Mouse (Mus musculus): Measurements from ENCODE around the gene Gpr27. TPM values are rescaled to one million over a fixed set of nuclear protein-coding genes. Genes with fewer than 3 reads are reported as not detected.
A peak's percentile ranks its signal among the peaks of the same experiment; 100 is the strongest.

The Gpr27 gene
- polyA plus RNA-seq, 1 experiment: 3.1 TPM

DNA sequence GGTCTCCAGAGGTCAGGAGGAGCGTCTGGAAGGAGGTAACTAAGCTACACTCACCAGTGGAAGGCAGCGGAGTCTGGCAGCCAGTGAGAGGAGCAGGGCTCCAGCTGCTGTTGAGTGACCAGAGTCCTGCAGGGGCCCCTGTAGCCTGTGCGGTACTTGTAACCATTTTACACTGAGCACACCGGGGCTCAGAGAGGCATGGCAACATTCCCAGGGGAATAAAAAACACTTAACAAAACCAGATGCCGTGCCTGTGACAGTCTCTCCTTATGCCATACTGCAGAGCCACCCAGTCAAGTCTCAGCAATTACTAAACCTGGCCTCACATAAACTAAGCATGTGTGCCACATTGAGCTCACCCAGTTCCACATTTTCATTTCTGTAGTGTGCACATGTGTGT is 38.1 kb upstream of the Gpr27 start:
- H3K27me3 ChIP-seq (ENCODE audit: control insufficient read depth, insufficient read depth, low read length): no peaks in the 10 kb centered on the region
- WGBS: 66% methylated on average over 5 of the region's 5 CpGs
- no peak overlapping the region for H3K27ac ChIP-seq (ENCODE audit: insufficient read depth, low read depth, low read length)
- TF ChIP-seq CTCF (IDR thresholded peaks at IDR 0.05; ENCODE audit: extremely low read depth, insufficient read length, insufficient replicate concordance, low read depth, low read length) (no peak), POLR2A (IDR thresholded peaks at IDR 0.05; ENCODE audit: low read depth, low read length) (no peak)
- no peaks in the 10 kb centered on the region for H3K36me3 ChIP-seq (ENCODE audit: control insufficient read depth, insufficient read depth, low read length)
- no peak overlapping the region for H3K4me3 ChIP-seq (ENCODE audit: low read depth, low read length)
- H3K4me1 ChIP-seq (ENCODE audit: control insufficient read depth, insufficient read depth, insufficient read length, low read length): no peaks in the 10 kb centered on the region; the same call in 1 of the 2 replicates

DNA sequence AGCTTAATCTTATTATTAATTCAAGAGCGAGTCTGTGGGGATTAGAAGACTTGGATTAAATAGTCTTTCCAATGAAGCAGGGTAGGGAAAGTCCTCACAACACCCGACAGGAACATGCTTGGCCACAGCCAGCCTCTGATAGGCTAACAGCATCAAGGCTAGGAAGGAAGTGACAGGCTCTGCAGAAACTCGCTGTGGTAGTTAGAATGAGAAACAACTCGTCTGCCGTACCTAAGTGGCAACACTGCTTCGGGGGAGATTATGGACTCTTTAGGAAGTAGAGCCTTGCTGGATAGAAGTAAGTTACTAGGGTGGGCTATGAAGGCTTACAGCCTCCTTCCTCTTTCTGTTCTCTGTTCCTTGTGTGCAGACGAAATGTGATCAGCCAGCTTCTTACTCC is 37.0 kb upstream of the Gpr27 start:
- H3K36me3 ChIP-seq (ENCODE audit: control insufficient read depth, insufficient read depth, low read length): no peaks in the 10 kb centered on the region
- no peak overlapping the region for H3K27ac ChIP-seq (ENCODE audit: insufficient read depth, low read depth, low read length)
- TF ChIP-seq CTCF (IDR thresholded peaks at IDR 0.05; ENCODE audit: extremely low read depth, insufficient read length, insufficient replicate concordance, low read depth, low read length) (no peak), POLR2A (IDR thresholded peaks at IDR 0.05; ENCODE audit: low read depth, low read length) (no peak)
- H3K4me3 ChIP-seq (ENCODE audit: low read depth, low read length): no peak overlapping the region
- WGBS: 57% methylated on average over 7 of the region's 7 CpGs
- no peaks in the 10 kb centered on the region; the same call in 1 of the 2 replicates for H3K4me1 ChIP-seq (ENCODE audit: control insufficient read depth, insufficient read depth, insufficient read length, low read length)
- H3K27me3 ChIP-seq (ENCODE audit: control insufficient read depth, insufficient read depth, low read length): no peaks in the 10 kb centered on the region

GRCm38 (mm10) chr6:99656088-99656487 is 36.4 kb upstream of the Gpr27 start:
- Histone ChIP-seq H3K27me3 (ENCODE audit: control insufficient read depth, insufficient read depth, low read length) (no peaks in the 10 kb centered on the region), H3K4me1 (ENCODE audit: control insufficient read depth, insufficient read depth, insufficient read length, low read length) (no peaks in the 10 kb centered on the region; the same call in 1 of the 2 replicates), H3K4me3 (ENCODE audit: low read depth, low read length) (no peak overlapping the region), H3K27ac (ENCODE audit: insufficient read depth, low read depth, low read length) (no peak overlapping the region), H3K36me3 (ENCODE audit: control insufficient read depth, insufficient read depth, low read length) (no peaks in the 10 kb centered on the region)
- TF ChIP-seq CTCF (IDR thresholded peaks at IDR 0.05; ENCODE audit: extremely low read depth, insufficient read length, insufficient replicate concordance, low read depth, low read length) (no peak), POLR2A (IDR thresholded peaks at IDR 0.05; ENCODE audit: low read depth, low read length) (no peak)
- WGBS: 83% methylated on average over 2 of the region's 2 CpGs

DNA sequence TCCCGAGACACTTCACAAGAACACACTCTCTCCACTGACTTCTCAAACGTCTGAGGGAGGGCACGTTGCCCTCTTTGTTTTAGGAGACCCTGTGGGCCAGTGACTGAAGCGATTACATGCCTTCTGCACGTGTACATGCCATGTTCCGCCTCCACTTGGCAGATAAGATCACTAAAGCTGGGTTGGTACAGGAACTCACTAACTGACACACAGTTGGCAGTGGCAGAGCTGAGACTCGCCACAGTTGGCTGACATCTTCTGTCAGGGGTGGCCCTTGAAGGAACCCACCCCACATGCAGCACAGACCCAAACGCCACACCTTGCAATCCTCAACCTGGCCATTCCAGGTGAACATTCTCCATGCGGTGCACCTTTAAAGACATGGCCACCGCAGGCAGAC is 33.9 kb upstream of the Gpr27 start:
- Histone ChIP-seq H3K36me3 (ENCODE audit: control insufficient read depth, insufficient read depth, low read length) (no peaks in the 10 kb centered on the region), H3K4me1 (ENCODE audit: control insufficient read depth, insufficient read depth, insufficient read length, low read length) (peaks cover 3% of the 10 kb centered on the region), H3K27me3 (ENCODE audit: control insufficient read depth, insufficient read depth, low read length) (no peaks in the 10 kb centered on the region), H3K4me3 (ENCODE audit: low read depth, low read length) (no peak overlapping the region), H3K27ac (ENCODE audit: insufficient read depth, low read depth, low read length) (no peak overlapping the region)
- TF ChIP-seq CTCF (IDR thresholded peaks at IDR 0.05; ENCODE audit: extremely low read depth, insufficient read length, insufficient replicate concordance, low read depth, low read length): no peak
- no peak for TF ChIP-seq POLR2A (IDR thresholded peaks at IDR 0.05; ENCODE audit: low read depth, low read length)
- 72% methylated on average over 10 of the region's 10 CpGs for WGBS

- Histone ChIP-seq H3K4me1 (ENCODE audit: control insufficient read depth, insufficient read depth, insufficient read length, low read length) (peaks cover 3% of the 10 kb centered on the region; the same call in 1 of the 2 replicates), H3K27ac (ENCODE audit: insufficient read depth, low read depth, low read length) (no peak overlapping the region), H3K4me3 (ENCODE audit: low read depth, low read length) (no peak overlapping the region), H3K36me3 (ENCODE audit: control insufficient read depth, insufficient read depth, low read length) (no peaks in the 10 kb centered on the region), H3K27me3 (ENCODE audit: control insufficient read depth, insufficient read depth, low read length) (no peaks in the 10 kb centered on the region)
- 59% methylated on average over 3 of the region's 3 CpGs for WGBS
- TF ChIP-seq POLR2A (IDR thresholded peaks at IDR 0.05; ENCODE audit: low read depth, low read length) (no peak), CTCF (IDR thresholded peaks at IDR 0.05; ENCODE audit: extremely low read depth, insufficient read length, insufficient replicate concordance, low read depth, low read length) (no peak)
Measured at GRCm38 (mm10) chr6:99660443-99660842, 32.0 kb upstream of the Gpr27 start.

DNA sequence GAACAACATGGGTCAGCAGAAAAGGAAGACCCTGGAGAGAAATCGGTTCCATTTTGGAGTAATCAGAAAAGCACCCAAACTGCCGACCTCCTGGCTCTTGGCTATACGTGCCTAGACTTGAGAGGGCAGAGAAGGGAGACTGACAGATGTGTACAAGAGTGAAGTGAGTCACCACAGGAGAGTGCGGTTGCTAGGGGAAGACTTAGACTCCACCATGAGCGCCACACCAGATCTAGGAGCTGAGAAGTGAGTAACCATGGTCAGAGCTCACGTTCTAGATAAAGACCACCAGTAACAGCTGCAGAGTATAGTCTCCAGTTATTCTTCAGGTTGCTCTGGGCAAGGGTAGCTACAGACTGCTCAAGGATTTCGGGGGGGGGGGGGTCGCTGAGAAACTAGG is 29.2 kb upstream of the Gpr27 start:
- H3K4me3 ChIP-seq (ENCODE audit: low read depth, low read length): no peak overlapping the region
- no peaks in the 10 kb centered on the region for H3K36me3 ChIP-seq (ENCODE audit: control insufficient read depth, insufficient read depth, low read length)
- no peaks in the 10 kb centered on the region for H3K27me3 ChIP-seq (ENCODE audit: control insufficient read depth, insufficient read depth, low read length)
- peaks cover 10% of the 10 kb centered on the region; the same call in 1 of the 2 replicates for H3K4me1 ChIP-seq (ENCODE audit: control insufficient read depth, insufficient read depth, insufficient read length, low read length)
- H3K27ac ChIP-seq (ENCODE audit: insufficient read depth, low read depth, low read length): no peak overlapping the region
- 77% methylated on average over 8 of the region's 8 CpGs for WGBS
- TF ChIP-seq POLR2A (IDR thresholded peaks at IDR 0.05; ENCODE audit: low read depth, low read length) (no peak), CTCF (IDR thresholded peaks at IDR 0.05; ENCODE audit: extremely low read depth, insufficient read length, insufficient replicate concordance, low read depth, low read length) (no peak)

DNA sequence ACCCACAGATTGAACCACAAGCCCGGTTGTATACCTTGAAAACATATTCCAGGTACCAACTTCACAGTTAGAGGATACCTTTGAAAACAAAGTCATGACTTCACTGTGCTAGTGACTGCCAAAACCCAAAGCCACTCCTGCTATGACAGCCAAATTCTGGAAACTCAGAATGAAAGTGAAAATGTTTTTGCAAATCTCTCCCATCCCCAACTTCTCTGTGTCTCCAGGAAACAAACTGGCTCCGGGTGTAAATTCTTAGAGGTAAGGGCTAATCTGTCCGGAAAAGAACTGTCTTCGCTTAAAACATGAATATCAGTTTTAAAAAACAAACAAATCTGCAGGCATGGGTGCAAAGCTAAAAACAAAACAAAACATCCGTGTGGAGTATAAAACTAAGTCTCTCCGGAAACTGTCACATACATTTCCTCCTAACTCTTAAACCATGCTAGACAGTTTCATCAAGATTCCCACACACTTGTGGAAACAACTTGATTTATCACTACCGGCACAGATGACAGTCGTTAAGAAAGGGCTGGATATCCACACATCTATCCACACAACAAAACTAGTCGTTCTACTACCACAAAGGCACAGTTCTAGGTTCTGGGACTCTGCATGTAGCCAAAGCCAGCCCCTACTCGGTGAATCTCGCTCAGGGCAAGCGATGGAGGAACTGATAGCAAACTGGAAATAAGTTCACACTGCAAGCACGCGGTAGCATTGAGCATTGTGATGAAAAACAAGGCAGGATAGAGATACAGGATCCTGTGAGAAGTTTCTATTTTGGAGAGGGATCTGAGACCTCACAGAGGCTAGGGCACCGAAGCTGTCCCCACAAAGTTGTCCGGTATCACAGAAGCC is 26.8 kb upstream of the Gpr27 start:
- no peaks in the 10 kb centered on the region for H3K27me3 ChIP-seq (ENCODE audit: control insufficient read depth, insufficient read depth, low read length)
- peak overlapping the region; percentile 79 for H3K4me3 ChIP-seq (ENCODE audit: low read depth, low read length)
- peak overlapping the region; percentile 48 for H3K27ac ChIP-seq (ENCODE audit: insufficient read depth, low read depth, low read length)
- WGBS: 18% methylated on average over 16 of the region's 16 CpGs
- no peaks in the 10 kb centered on the region for H3K36me3 ChIP-seq (ENCODE audit: control insufficient read depth, insufficient read depth, low read length)
- peaks cover 10% of the 10 kb centered on the region; the same call in 1 of the 2 replicates for H3K4me1 ChIP-seq (ENCODE audit: control insufficient read depth, insufficient read depth, insufficient read length, low read length)
- TF ChIP-seq POLR2A (IDR thresholded peaks at IDR 0.05; ENCODE audit: low read depth, low read length): no peak

Data from small intestine, adult 2 months (tissue).